Mouse (Mus musculus): Measurements from ENCODE around the gene Cfap73.

The Cfap73 gene

GRCm38 (mm10) chr5:120647361-120647760 lies 13.3 kb upstream of the Cfap73 start:
- no peak for DNase-seq

DNA sequence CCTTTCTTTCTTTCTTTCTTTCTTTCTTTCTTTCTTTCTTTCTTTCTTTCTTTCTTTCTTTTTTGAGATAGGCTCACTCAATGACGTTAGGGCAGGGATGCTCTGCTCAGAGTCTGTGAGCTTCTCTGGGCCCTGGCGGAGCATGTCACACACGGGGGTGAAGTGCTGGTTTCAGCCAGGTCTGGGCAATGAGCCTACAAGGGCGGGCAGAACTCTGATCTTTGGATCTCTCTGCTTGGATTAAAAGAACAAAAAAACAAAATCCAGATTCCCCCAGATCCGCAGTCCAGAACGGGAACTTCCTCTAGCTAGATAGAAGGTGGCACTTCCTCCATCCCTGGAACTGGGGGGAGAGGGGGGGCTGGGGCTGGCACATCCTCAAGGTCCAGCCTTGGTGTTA lies 11.8 kb upstream of the Cfap73 start:
- DNase-seq, result no peak

- DNase-seq, result no peak
Observed at GRCm38 (mm10) chr5:120644227-120644626, 10.2 kb upstream of the Cfap73 start.

DNA sequence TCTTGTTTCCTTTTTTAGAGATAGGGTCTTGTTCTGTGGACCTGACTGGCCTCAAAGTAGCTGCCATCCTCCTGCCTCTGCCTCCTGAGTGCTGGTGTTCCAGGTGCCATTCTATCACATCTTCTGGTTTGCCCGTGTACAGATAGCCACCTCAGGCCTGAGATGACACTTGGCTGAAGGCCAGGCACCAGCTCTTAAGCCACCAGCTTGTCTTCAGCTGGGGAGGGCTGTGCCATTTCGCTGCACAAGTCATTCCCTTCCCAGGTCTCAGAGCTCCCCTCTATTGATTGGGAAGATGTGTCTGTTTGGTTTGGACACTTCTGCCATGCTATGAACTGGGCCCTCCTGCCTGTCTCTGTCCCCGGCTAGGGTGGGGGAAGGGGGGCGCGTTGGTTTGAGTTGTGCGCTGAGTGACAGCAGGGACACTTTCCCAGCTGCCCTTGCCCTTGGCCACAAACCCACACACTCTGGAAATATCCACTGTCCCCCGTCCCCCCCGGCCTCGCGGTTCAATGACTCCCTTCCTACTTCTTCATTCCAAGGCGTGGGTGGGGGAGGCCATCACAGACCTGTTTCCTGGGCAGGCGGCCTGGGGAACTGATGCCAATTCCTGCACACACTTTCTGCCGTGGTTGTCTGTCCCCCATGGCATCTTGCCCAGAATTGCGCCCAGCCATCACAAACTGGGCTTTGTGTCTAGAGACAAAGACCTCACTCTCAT lies 9.5 kb upstream of the Cfap73 start:
- DNase-seq, result no peak

DNA sequence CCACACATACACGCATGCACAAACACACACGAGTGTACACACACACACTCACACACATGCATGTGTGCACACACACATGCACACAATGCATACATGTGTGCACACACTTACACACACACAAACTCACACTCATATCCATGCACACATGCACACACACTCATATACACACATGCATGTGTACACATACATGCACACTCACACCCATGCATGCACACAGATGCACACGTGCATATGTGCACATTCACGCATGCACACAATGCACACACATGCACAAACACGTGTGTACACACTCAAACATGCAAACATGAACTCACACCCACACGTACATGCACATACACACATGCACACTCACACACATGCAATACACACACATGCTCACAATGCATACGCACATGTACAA lies 6.1 kb upstream of the Cfap73 start:
- no peak for DNase-seq

GRCm38 (mm10) chr5:120635633-120636032 lies 1.6 kb upstream of the Cfap73 start:
- no peak for DNase-seq

DNA sequence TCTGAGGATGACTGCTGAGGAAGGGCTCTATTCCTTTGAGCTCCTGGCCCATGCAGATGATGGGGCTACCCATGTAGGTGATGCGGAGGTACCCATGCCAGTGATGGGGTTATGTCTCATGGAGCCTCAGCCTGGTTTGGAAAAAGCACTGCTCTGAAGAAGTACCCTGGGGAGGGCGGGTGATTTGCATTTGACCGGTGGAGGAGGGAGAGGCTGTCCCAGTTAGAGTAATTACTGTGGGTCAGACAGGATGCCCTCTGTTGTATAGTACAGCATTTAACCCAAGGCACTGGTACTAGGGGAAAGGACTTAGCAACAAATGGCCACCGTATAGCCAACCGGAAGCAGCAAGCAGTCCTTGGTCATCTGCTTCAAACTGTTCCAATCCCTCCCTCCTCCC lies 825 bp upstream of the Cfap73 start:
- DNase-seq, result no peak

- no peak for DNase-seq
Observed at GRCm38 (mm10) chr5:120631892-120632291, 2.1 kb downstream of the Cfap73 start.

- DNase-seq, result peak; percentile 51
Observed at GRCm38 (mm10) chr5:120631128-120631527, 2.9 kb downstream of the Cfap73 start.

GRCm38 (mm10) chr5:120628624-120629023 lies 5.4 kb downstream of the Cfap73 start:
- no peak for DNase-seq

- no peak for DNase-seq
Observed at GRCm38 (mm10) chr5:120627515-120628300, 6.3 kb downstream of the Cfap73 start.

DNA sequence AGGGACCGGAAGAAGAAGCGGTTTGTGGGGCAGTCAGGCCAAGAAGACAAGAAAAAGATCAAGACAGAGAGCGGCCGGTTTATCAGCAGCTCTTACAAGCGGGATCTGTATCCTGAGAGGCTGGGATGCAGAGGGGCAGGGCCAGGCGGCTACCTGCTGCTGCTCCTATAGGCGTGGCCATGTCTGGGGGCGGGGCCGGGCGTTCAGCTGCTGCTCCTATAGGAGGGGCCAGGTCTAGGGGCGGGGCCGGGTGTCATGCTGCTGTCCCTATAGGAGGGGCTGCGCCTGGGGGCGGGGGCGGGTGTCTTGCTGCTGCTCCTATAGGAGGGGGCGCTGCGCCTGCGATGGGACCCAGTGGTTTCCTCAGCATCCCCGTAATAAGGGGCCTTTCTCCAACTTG lies 7.6 kb downstream of the Cfap73 start:
- DNase-seq, result peak; percentile 75

GRCm38 (mm10) chr5:120624427-120624826 lies 9.6 kb downstream of the Cfap73 start:
- DNase-seq, result no peak

DNA sequence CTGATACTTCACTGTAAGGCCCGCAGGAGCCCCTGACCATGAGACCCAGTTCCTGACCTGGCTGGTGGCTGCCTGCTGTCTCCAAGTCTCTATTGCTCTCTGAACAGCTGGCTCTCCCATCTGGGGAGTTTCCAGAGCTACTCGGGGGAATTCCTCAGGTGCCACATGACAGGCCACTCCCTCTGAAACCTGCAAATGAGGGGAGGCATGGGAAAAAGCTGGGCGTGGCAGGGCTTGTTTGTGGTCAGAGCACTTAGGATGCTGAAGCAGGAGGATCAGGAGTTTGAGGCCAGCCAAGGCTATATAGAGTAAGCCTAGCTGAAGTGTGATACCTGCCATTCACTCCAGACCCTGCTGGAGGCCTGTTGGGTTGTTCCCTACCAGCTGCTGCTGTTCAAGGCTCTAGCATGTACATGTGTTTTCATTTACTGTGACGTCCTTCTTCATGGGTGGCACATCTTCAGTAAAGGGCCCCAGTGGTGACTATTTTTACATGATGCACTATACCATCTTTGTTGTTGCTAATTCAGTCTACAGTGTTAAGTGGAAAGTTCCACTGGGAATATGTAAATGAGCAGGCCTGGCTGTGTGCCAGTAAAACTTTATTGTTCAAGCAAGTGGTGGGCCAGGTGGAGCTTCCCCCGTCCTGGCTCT lies 11.7 kb downstream of the Cfap73 start:
- no peak for DNase-seq

DNA sequence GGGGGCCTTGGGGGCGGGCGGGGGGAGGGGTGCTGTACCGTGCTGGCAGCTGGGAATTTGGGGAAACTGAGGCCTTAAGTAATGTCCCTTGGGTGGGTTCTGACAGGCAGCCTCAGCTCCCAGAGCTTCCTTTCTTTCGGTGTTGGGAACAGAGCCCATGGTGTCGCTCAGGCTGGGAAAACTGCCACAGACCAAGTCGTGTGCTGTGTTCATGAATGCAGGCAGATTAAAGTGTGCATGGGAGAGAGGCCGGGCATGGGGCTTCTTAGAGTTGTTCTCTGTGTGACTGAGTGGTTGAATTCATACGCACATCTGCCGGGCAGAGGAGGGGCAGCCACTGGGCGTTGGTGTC lies 12.2 kb downstream of the Cfap73 start:
- no peak for DNase-seq

GRCm38 (mm10) chr5:120621078-120621765 lies 12.8 kb downstream of the Cfap73 start:
- no peak for DNase-seq

- DNase-seq, result peak; percentile 79
Observed at GRCm38 (mm10) chr5:120620375-120621077, 13.5 kb downstream of the Cfap73 start.

DNA sequence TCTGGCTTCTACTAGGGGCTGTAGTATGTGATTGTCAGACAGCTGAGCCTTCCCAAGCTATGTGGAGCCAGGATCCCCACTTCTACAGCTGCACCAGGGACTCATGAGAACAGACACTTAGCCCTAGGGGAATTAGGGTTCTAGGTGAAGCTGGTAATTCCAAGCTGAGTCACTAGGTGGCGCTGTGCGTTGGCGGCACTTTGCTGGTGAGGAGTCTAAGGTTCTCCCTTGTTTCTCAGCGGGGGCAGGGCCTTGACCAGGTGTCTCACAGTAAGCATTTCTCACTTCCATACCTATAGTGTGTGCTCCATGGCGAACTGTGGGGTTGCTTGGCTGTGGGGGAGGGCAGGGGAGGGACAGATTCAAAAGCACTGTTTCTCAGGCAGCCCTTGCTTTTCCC lies 14.8 kb downstream of the Cfap73 start:
- peak; percentile 65 for DNase-seq

GRCm38 (mm10) chr5:120618778-120619177 lies 15.3 kb downstream of the Cfap73 start:
- no peak for DNase-seq

DNA sequence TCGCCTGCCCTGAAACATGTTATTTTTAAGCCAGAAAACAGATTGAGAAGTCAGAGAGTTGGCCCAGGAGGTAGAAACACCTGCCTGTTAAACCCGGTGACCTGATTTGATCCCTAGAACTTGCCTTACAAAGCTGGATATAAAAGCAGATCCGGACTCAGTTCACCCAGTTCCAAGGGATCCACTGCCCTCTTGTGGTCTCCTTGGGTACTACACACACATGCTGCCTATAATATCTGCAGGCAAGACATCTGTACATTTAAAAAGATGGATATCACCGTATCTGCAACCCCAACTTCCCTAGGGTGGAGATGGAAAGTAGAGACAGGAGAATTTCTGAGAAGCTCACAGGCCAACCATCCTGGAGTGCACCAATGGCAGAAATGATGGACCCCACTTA lies 18.1 kb downstream of the Cfap73 start:
- no peak for DNase-seq

GRCm38 (mm10) chr5:120612822-120613604 lies 21.0 kb downstream of the Cfap73 start:
- DNase-seq, result peak; percentile 100

- peak; percentile 98 for DNase-seq
Observed at GRCm38 (mm10) chr5:120612442-120612821, 21.6 kb downstream of the Cfap73 start, which contains the start of the genes Rita1 and Ddx54. TSS of gene Rita1 (minus strand) at chr5:120612589. TSS of gene Ddx54 (plus strand) at chr5:120612739.

All from embryo, embryonic 11 days (tissue).